Mouse (Mus musculus) midbrain, embryonic 12.5 days (tissue): ENCODE measurements around the gene Prickle3. TPM values are rescaled to one million over a fixed set of nuclear protein-coding genes. Genes with fewer than 3 reads are reported as not detected.

Experiments
- ATAC-seq: fragments of 200-750 bp; cut with Nextera tagmentation; 2 replicates; pipeline ENCODE4 v1.8.0; 2017; ENCODE audit warnings: low read depth, moderate TSS enrichment, moderate library complexity; ENCODE audit not compliant: low FRiP score
- H3K27ac ChIP-seq: fragments of 300-500 bp; sonication (generic); replicated peaks from 2 replicates; pipeline ENCODE4 v1.5.1; 2016; ENCODE audit warnings: mild to moderate bottlenecking
- H3K27me3 ChIP-seq: fragments of 300-500 bp; sonication (generic); 2 replicates; pipeline ENCODE4 v1.6.1; 2016; ENCODE audit warnings: mild to moderate bottlenecking
- H3K36me3 ChIP-seq: fragments of 300-500 bp; sonication (generic); 2 replicates; pipeline ENCODE4 v1.6.1; 2016
- H3K4me1 ChIP-seq: fragments of 300-500 bp; sonication (generic); 2 replicates; pipeline ENCODE4 v1.6.1; 2016
- H3K4me2 ChIP-seq: fragments of 300-500 bp; sonication (generic); replicated peaks from 2 replicates; pipeline ENCODE4 v1.6.1; 2016; ENCODE audit warnings: mild to moderate bottlenecking, moderate library complexity
- H3K4me3 ChIP-seq: fragments of 300-500 bp; sonication (generic); 2 replicates; pipeline ENCODE4 v1.5.1; 2016; ENCODE audit warnings: mild to moderate bottlenecking
- H3K9ac ChIP-seq: fragments of 300-500 bp; sonication (generic); replicated peaks from 2 replicates; pipeline ENCODE4 v1.6.1; 2016; ENCODE audit warnings: mild to moderate bottlenecking, moderate library complexity
- H3K9me3 ChIP-seq: fragments of 300-500 bp; sonication (generic); 2 replicates; pipeline ENCODE4 v1.6.1; 2016; ENCODE audit warnings: mild to moderate bottlenecking
- WGBS: fragments of 180-500 bp; shearing (Covaris S2); methylation state at CpG from one replicate; pipeline ENCODE4 v1.1.7; 2016; 5-methylcytosine and 5-hydroxymethylcytosine counted together
- polyA plus RNA-seq: library from polyadenylated mRNA; unstranded; fragments of >200 nt; fragmentation: Nextera tagmentation; extraction: Ambion mirVana; gene quantifications from 2 replicates; pipeline ENCODE4 v1.2.1, GENCODE M21; 2016

Prickle3 gene
- polyA plus RNA-seq, 1 experiment from 2014 or later = 2.7 TPM

GRCm38 (mm10) chrX:7648671-7649304 is 8.3 kb upstream of the Prickle3 start:
- peak overlapping the region; percentile 76 for H3K27ac ChIP-seq
- peak; percentile 97 for ATAC-seq
- peak overlapping the region; percentile 39; the same call in 1 of the 2 replicates for H3K9ac ChIP-seq
- 20% methylated on average over 25 of the region's 25 CpGs for WGBS
- peaks cover 5% of the 10 kb centered on the region; the same call in 1 of the 2 replicates for H3K36me3 ChIP-seq
- H3K4me2 ChIP-seq = peak overlapping the region; percentile 52
- H3K27me3 ChIP-seq = no peaks in the 10 kb centered on the region
- H3K4me3 ChIP-seq = peak overlapping the region; percentile 40
- no peaks in the 10 kb centered on the region for H3K4me1 ChIP-seq
- no peaks in the 10 kb centered on the region for H3K9me3 ChIP-seq

GRCm38 (mm10) chrX:7658031-7658784 is 1.1 kb downstream of the Prickle3 start:
- 24% methylated on average over 14 of the region's 15 CpGs for WGBS
- Histone ChIP-seq H3K4me3 (no peak overlapping the region), H3K4me1 (no peaks in the 10 kb centered on the region; the same call in 1 of the 2 replicates), H3K4me2 (peak overlapping the region; percentile 32), H3K36me3 (no peaks in the 10 kb centered on the region), H3K27me3 (no peaks in the 10 kb centered on the region), H3K9ac (no peak overlapping the region), H3K9me3 (no peaks in the 10 kb centered on the region), H3K27ac (no peak overlapping the region)
- ATAC-seq = no peak

GRCm38 (mm10) chrX:7658785-7659589 is 1.9 kb downstream of the Prickle3 start:
- H3K4me2 ChIP-seq = no peak overlapping the region
- H3K4me1 ChIP-seq = no peaks in the 10 kb centered on the region; the same call in 1 of the 2 replicates
- H3K9me3 ChIP-seq = no peaks in the 10 kb centered on the region
- no peak overlapping the region for H3K27ac ChIP-seq
- H3K36me3 ChIP-seq = no peaks in the 10 kb centered on the region
- H3K9ac ChIP-seq = no peak overlapping the region
- no peaks in the 10 kb centered on the region for H3K27me3 ChIP-seq
- no peak overlapping the region for H3K4me3 ChIP-seq
- ATAC-seq = no peak
- 62% methylated on average over 10 of the region's 11 CpGs for WGBS

- no peaks in the 10 kb centered on the region for H3K36me3 ChIP-seq
- H3K4me3 ChIP-seq = no peak overlapping the region
- ATAC-seq = no peak
- H3K9ac ChIP-seq = no peak overlapping the region
- H3K27me3 ChIP-seq = no peaks in the 10 kb centered on the region
- WGBS = 88% methylated on average over 4 of the region's 4 CpGs
- H3K4me2 ChIP-seq = no peak overlapping the region
- no peaks in the 10 kb centered on the region; the same call in 1 of the 2 replicates for H3K4me1 ChIP-seq
- no peak overlapping the region for H3K27ac ChIP-seq
- H3K9me3 ChIP-seq = no peaks in the 10 kb centered on the region
Measured at GRCm38 (mm10) chrX:7661086-7661485, 4.0 kb downstream of the Prickle3 start.

- Histone ChIP-seq H3K9me3 (no peaks in the 10 kb centered on the region), H3K4me2 (no peak overlapping the region), H3K27me3 (no peaks in the 10 kb centered on the region), H3K4me3 (no peak overlapping the region), H3K27ac (no peak overlapping the region), H3K9ac (no peak overlapping the region), H3K36me3 (no peaks in the 10 kb centered on the region; the same call in 1 of the 2 replicates), H3K4me1 (no peaks in the 10 kb centered on the region; the same call in 1 of the 2 replicates)
- WGBS = 79% methylated on average over 3 of the region's 3 CpGs
- no peak for ATAC-seq
Measured at GRCm38 (mm10) chrX:7662936-7663335, 5.9 kb downstream of the Prickle3 start.

GRCm38 (mm10) chrX:7664791-7665190 is 7.7 kb downstream of the Prickle3 start:
- no peak for ATAC-seq
- Histone ChIP-seq H3K4me2 (no peak overlapping the region), H3K9me3 (no peaks in the 10 kb centered on the region), H3K27ac (no peak overlapping the region), H3K36me3 (no peaks in the 10 kb centered on the region; the same call in 1 of the 2 replicates), H3K4me3 (no peak overlapping the region), H3K9ac (no peak overlapping the region), H3K27me3 (no peaks in the 10 kb centered on the region), H3K4me1 (no peaks in the 10 kb centered on the region)
- WGBS = 90% methylated on average over 11 of the region's 11 CpGs

GRCm38 (mm10) chrX:7665739-7666502 is 8.9 kb downstream of the Prickle3 start:
- H3K4me1 ChIP-seq = no peaks in the 10 kb centered on the region
- H3K9me3 ChIP-seq = no peaks in the 10 kb centered on the region
- H3K36me3 ChIP-seq = no peaks in the 10 kb centered on the region; the same call in 1 of the 2 replicates
- ATAC-seq = no peak
- no peak overlapping the region for H3K9ac ChIP-seq
- H3K4me2 ChIP-seq = no peak overlapping the region
- WGBS = 77% methylated on average over 21 of the region's 21 CpGs
- H3K27me3 ChIP-seq = no peaks in the 10 kb centered on the region
- H3K4me3 ChIP-seq = no peak overlapping the region
- no peak overlapping the region for H3K27ac ChIP-seq

- WGBS = 31% methylated on average over 19 of the region's 19 CpGs
- H3K27me3 ChIP-seq = peaks cover 6% of the 10 kb centered on the region
- H3K36me3 ChIP-seq = no peaks in the 10 kb centered on the region; the same call in 1 of the 2 replicates
- peak overlapping the region; percentile 24; the same call in 1 of the 2 replicates for H3K9ac ChIP-seq
- no peaks in the 10 kb centered on the region for H3K4me1 ChIP-seq
- peak overlapping the region; percentile 39 for H3K4me3 ChIP-seq
- no peaks in the 10 kb centered on the region for H3K9me3 ChIP-seq
- H3K4me2 ChIP-seq = peak overlapping the region; percentile 49
- ATAC-seq = peak; percentile 79
- H3K27ac ChIP-seq = no peak overlapping the region
Measured at GRCm38 (mm10) chrX:7670390-7670881, 13.4 kb downstream of the Prickle3 start.

- Histone ChIP-seq H3K4me2 (peak within 1 kb of the TSS; percentile 49), H3K9ac (peak within 1 kb of the TSS; percentile 24; the same call in 1 of the 2 replicates), H3K36me3 (no peaks in the 10 kb centered on the region; the same call in 1 of the 2 replicates), H3K9me3 (no peaks in the 10 kb centered on the region), H3K4me3 (peak within 1 kb of the TSS; percentile 39), H3K4me1 (no peaks in the 10 kb centered on the region), H3K27me3 (peaks cover 6% of the 10 kb centered on the region), H3K27ac (no peak within 1 kb of the TSS)
- peak; percentile 13 for ATAC-seq
- 18% methylated on average over 36 of the region's 36 CpGs for WGBS
Measured at GRCm38 (mm10) chrX:7670921-7671623, 14.0 kb downstream of the Prickle3 start, which contains the start of gene Plp2. Gene Plp2, minus strand, starts transcription at chrX:7671390.

- WGBS = 54% methylated on average over 6 of the region's 6 CpGs
- Histone ChIP-seq H3K4me3 (no peak overlapping the region), H3K27ac (no peak overlapping the region), H3K36me3 (no peaks in the 10 kb centered on the region), H3K4me2 (no peak overlapping the region), H3K9me3 (no peaks in the 10 kb centered on the region), H3K27me3 (peaks cover 6% of the 10 kb centered on the region), H3K4me1 (no peaks in the 10 kb centered on the region), H3K9ac (no peak overlapping the region)
- ATAC-seq = no peak
Measured at GRCm38 (mm10) chrX:7672739-7673138, 15.7 kb downstream of the Prickle3 start.
